Mouse (Mus musculus) forebrain, postnatal 0 days (tissue): ENCODE measurements around the gene Rhebl1. TPM values are rescaled to one million over a fixed set of nuclear protein-coding genes. Genes with fewer than 3 reads are reported as not detected.
A peak's percentile ranks its signal among the peaks of the same experiment; 100 is the strongest.
"Not testable (repeated sequence)": the region's sequence is repeated elsewhere in the genome, so short reads cannot be mapped to it uniquely, and the experiment has no call there.

ENCODE experiments used
- ATAC-seq: fragments of 200-750 bp; cut with Nextera tagmentation; 2 replicates; pipeline ENCODE4 v1.8.0; 2017; ENCODE audit warnings: mild to moderate bottlenecking, moderate library complexity
- DNase-seq: peaks from one replicate; pipeline ENCODE4 v3.0.0-alpha.2; 2015
- H3K27ac ChIP-seq: fragments of 300-500 bp; sonication (generic); 2 replicates; pipeline ENCODE4 v1.5.1; 2014; ENCODE audit warnings: low read depth, mild to moderate bottlenecking, antibody characterized with exemption, low read length, moderate library complexity, mixed read lengths
- H3K27me3 ChIP-seq: fragments of 300-500 bp; sonication (generic); 2 replicates; pipeline ENCODE4 v1.6.1; 2014; ENCODE audit warnings: mild to moderate bottlenecking, low read length, mixed read lengths; ENCODE audit not compliant: insufficient read depth
- H3K36me3 ChIP-seq: fragments of 300-500 bp; sonication (generic); 2 replicates; pipeline ENCODE4 v1.6.1; 2014; ENCODE audit warnings: mild to moderate bottlenecking, moderate library complexity; ENCODE audit not compliant: insufficient read depth
- H3K4me1 ChIP-seq: fragments of 300-500 bp; sonication (generic); 2 replicates; pipeline ENCODE4 v1.6.1; 2014; ENCODE audit warnings: antibody characterized with exemption; ENCODE audit not compliant: insufficient read depth
- H3K4me2 ChIP-seq: fragments of 300-500 bp; sonication (generic); 2 replicates; pipeline ENCODE4 v1.6.1; 2014; ENCODE audit warnings: low read depth, mild to moderate bottlenecking, moderate library complexity
- H3K4me3 ChIP-seq: fragments of 300-500 bp; sonication (generic); 2 replicates; pipeline ENCODE4 v1.5.1; 2014; ENCODE audit warnings: low read depth, low read length, mixed read lengths
- H3K9ac ChIP-seq: fragments of 300-500 bp; sonication (generic); 2 replicates; pipeline ENCODE4 v1.6.1; 2014; ENCODE audit warnings: mild to moderate bottlenecking
- H3K9me3 ChIP-seq: fragments of 300-500 bp; sonication (generic); 2 replicates; pipeline ENCODE4 v1.6.1; 2016; ENCODE audit warnings: low read length
- CTCF ChIP-seq: sonication (generic); IDR thresholded peaks from 2 replicates; pipeline ENCODE4 v1.5.1; 2016; ENCODE audit warnings: antibody characterized with exemption, control low read depth, low read depth
- WGBS: fragments of 180-500 bp; shearing (Covaris S2); extraction: QIAGEN DNeasy Blood & Tissue Kit; methylation state at CpG from one replicate; pipeline ENCODE4 v1.1.7; 2014; 5-methylcytosine and 5-hydroxymethylcytosine counted together
- polyA plus RNA-seq: library from polyadenylated mRNA; unstranded; fragments of >200 nt; fragmentation: Nextera tagmentation; extraction: Ambion mirVana; gene quantifications from 2 replicates; pipeline ENCODE4 v1.2.1, GENCODE M21; 2015
- total RNA-seq: library from RNA; depleted of rRNA; stranded (reverse); fragments of >200 nt; gene quantifications from 2 replicates; pipeline ENCODE4 v1.2.3, GENCODE M21; 2014

Rhebl1 gene
- total and polyA plus RNA-seq, 2 experiments from 2014 or later = 16.5 to 34.1 TPM

DNA sequence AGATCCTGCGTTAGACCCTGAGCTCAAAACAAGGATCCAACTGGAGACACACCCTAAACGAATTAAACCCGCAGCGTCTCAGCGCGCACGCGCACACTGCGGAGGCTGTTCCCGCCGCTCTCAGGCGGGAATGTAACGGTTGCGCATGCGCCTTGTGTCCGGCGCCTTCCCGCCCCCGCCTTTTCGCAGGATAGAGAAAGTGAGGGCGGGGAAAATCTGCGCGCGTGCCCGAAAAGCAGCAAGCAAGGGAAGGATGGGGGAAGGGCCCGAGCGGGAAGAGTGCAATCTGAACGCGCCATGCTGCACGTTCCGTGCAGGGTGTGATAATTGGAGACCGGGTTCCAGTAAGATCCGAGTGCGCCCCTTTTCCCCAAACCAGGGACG, 39.5 kb upstream of the Rhebl1 start:
- peak overlapping the region; percentile 93 for H3K4me2 ChIP-seq
- H3K9me3 ChIP-seq = no peaks in the 10 kb centered on the region
- no peaks in the 10 kb centered on the region for H3K27me3 ChIP-seq
- TF ChIP-seq CTCF = no peak
- H3K27ac ChIP-seq = peak overlapping the region; percentile 98
- peak overlapping the region; percentile 85 for H3K9ac ChIP-seq
- under 1% methylated on average over 35 of the region's 35 CpGs for WGBS
- peak; percentile 99 for DNase-seq
- 0 out of 2 replicates have a peak, but pooled peaks cover 4% of the 10 kb centered on the region for H3K36me3 ChIP-seq
- ATAC-seq = peak; percentile 89
- 0 out of 2 replicates have a peak, but pooled peaks cover 4% of the 10 kb centered on the region for H3K4me1 ChIP-seq
- peak overlapping the region; percentile 79 for H3K4me3 ChIP-seq

DNA sequence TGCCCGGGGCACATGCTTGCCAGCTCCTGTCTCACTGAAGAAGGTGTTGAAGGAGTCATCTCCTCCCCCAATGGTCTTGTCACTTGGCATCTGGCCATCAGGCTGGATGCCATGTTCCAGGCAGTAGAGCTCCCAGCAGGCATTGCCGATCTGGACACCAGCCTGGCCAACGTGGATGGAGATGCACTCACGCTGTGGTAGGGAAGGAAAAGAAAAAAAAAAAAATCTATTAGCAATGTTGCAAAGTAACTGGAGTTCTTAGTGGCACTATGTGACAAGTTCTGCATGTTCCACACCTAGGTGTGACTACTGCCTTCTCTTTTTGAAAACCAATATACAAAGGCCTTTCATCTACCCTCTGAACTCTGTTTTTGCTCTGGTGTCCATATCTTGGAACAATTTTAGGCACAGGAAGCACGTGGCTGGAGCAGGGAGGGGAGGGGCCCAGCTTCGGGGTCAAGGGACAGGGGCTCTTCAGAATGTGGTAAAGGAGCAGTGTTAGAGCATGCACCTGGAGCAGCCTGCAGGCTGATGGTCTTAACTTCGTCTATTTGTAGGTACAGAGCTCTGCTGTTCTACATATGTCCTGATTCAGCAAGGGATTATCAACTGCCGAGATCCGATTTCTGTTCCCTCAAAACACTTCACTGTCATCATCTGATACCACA, 38.8 kb upstream of the Rhebl1 start:
- Histone ChIP-seq H3K9ac (peak overlapping the region; percentile 85), H3K27ac (peak overlapping the region; percentile 98), H3K4me2 (peak overlapping the region; percentile 93), H3K4me3 (peak overlapping the region; percentile 79)
- H3K27me3 ChIP-seq, H3K36me3 ChIP-seq, H3K9me3 ChIP-seq, ATAC-seq, H3K4me1 ChIP-seq, DNase-seq: not testable (repeated sequence)
- 2% methylated on average over 8 of the region's 9 CpGs for WGBS

DNA sequence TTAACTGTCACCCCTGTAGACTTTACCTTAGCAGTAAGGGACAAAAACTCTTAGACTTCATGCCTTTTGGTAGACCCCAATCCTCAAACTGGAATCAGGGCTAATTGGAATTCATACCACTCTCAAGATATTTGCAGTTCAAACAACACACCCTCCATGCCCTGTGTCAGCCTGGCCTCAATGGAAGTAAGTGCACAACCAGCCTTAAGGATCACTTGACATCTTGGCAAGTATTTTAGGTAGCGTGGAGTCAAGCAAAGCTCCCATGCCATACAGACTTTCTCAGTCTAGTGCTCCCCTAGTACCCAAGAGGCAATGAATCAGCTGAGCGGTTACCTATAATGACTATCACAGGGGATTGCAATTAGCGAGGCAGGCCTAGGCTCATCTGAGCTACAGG, 36.7 kb upstream of the Rhebl1 start:
- no peak for TF ChIP-seq CTCF
- Histone ChIP-seq H3K36me3 (0 out of 2 replicates have a peak, but pooled peaks cover 4% of the 10 kb centered on the region), H3K27me3 (no peaks in the 10 kb centered on the region), H3K4me1 (0 out of 2 replicates have a peak, but pooled peaks cover 4% of the 10 kb centered on the region), H3K9ac (no peak overlapping the region), H3K9me3 (no peaks in the 10 kb centered on the region), H3K27ac (no peak overlapping the region), H3K4me3 (no peak overlapping the region), H3K4me2 (no peak overlapping the region)
- WGBS = 57% methylated on average over 3 of the region's 3 CpGs
- ATAC-seq = no peak
- no peak for DNase-seq

DNA sequence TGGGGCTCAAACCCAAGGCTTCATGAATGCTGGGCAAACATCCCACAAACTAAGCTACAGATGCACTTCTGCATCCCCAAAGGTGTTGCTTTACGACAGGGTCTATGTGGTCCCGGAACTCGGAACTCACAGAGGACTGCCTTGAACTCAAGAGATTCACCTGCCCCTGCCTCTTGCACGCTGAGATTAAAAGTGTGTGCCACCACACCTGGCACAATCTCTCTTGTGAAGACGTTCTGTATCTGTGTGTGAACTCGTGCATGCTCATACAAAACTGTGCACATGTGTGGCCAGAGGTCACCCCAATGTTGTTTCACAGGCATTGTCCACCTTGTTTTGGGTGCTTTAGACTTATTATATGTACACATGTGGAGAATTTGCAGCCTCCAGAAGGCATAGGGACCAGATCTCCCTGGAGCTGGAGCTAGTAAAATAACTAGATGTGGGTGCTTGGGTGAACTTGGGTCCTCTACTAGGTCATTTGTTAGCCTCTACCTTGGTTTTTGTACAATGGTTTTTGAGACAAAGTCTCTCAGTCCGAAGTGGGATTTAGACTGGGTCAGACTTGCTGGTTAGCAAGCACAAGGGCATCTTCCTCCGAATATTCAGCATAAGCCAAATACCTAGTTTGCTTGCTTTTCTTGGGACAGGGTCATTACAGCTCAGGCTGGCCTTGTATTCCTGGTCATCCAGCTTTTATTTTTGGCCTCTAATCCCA, 35.8 kb upstream of the Rhebl1 start:
- TF ChIP-seq CTCF = no peak
- Histone ChIP-seq H3K4me3 (no peak overlapping the region), H3K4me1 (0 out of 2 replicates have a peak, but pooled peaks cover 4% of the 10 kb centered on the region), H3K36me3 (0 out of 2 replicates have a peak, but pooled peaks cover 4% of the 10 kb centered on the region), H3K9me3 (no peaks in the 10 kb centered on the region), H3K27ac (no peak overlapping the region), H3K9ac (no peak overlapping the region), H3K27me3 (no peaks in the 10 kb centered on the region), H3K4me2 (no peak overlapping the region)
- ATAC-seq (no peak), DNase-seq (no peak)
- 50% methylated on average over 8 of the region's 8 CpGs for WGBS

DNA sequence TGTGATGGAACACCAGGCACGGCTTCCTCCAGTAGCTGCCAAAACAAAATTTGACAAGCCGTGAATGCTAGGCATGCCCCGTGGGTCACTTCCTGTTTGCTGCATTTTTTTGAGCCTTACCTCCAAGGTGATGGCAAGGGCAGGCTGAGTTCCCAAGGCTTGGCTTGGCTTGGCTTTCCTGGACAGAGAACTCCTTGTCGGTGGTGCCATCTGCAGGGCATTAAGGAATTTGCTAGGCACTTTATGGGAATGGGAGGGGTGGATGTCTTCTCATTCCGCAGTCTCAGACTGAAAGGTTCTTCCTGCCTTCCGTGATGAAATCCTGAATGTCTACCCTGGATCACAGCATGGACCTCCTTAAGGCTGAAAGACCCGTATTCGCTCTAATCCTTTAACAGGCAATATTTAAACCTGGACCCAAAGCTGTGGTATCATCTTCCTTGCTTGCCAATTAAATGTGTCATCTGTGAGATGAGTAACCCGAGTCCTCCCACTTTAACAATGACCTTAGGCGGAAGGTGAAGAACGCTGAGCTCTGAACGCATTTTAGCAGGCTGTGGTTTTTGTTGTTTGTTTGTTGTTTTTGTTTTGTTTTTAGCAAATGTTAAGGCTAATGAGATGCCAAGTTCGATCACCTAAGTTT, 34.4 kb upstream of the Rhebl1 start:
- Histone ChIP-seq H3K27ac (no peak overlapping the region), H3K4me2 (no peak overlapping the region), H3K36me3 (0 out of 2 replicates have a peak, but pooled peaks cover 4% of the 10 kb centered on the region), H3K9me3 (no peaks in the 10 kb centered on the region), H3K27me3 (no peaks in the 10 kb centered on the region), H3K9ac (no peak overlapping the region), H3K4me3 (no peak overlapping the region), H3K4me1 (0 out of 2 replicates have a peak, but pooled peaks cover 4% of the 10 kb centered on the region)
- TF ChIP-seq CTCF = peak; percentile 81
- 15% methylated on average over 13 of the region's 13 CpGs for WGBS
- DNase-seq = peak; percentile 81
- ATAC-seq = peak; percentile 83

DNA sequence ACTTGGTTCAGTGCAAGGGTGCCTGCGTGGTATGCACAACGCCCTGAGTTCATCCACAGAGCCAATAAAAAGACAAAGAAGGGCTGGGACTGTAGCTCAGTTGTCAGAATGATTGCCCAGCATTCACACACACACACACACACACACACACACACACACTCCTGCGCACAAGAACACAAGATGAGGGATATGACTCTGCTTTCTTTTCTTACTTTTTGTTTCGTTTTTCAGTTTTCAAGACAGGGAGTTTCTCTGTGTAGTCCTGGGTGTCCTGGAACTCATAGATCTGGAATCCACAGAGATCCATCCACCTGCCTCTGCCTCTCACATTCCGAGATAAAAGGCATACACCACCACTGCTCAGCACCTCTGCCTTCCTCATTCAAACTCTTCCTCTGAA, 33.2 kb upstream of the Rhebl1 start:
- Histone ChIP-seq H3K27me3 (no peaks in the 10 kb centered on the region), H3K36me3 (0 out of 2 replicates have a peak, but pooled peaks cover 4% of the 10 kb centered on the region), H3K27ac (no peak overlapping the region), H3K4me2 (no peak overlapping the region), H3K9ac (no peak overlapping the region), H3K4me1 (no peaks in the 10 kb centered on the region), H3K9me3 (no peaks in the 10 kb centered on the region), H3K4me3 (no peak overlapping the region)
- ATAC-seq = no peak
- 83% methylated on average over 5 of the region's 5 CpGs for WGBS
- TF ChIP-seq CTCF = no peak
- DNase-seq = no peak

DNA sequence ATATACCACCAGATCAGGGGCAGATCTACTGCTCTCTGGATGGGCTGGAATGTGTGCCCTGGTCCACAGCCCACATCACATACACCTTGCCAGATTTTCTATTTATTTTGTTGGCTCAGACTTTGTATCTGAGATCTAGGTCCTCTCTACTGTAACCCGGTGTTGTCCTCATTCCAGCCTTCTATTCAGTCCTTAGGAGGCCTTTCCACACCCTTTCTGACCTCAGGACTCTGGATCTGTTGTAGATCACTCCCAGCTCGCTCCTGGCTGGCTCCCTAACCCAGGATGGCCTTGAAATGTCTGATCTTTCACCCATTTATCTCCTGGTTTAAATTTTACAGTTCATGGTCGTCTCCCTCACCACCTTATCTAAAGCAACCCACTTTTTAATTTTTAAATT, 30.3 kb upstream of the Rhebl1 start:
- ATAC-seq (no peak), DNase-seq (no peak)
- H3K4me2 ChIP-seq = no peak overlapping the region
- no peaks in the 10 kb centered on the region for H3K4me1 ChIP-seq
- no peaks in the 10 kb centered on the region for H3K9me3 ChIP-seq
- H3K36me3 ChIP-seq = no peaks in the 10 kb centered on the region
- 70% methylated on average over 3 of the region's 3 CpGs for WGBS
- TF ChIP-seq CTCF = no peak
- no peaks in the 10 kb centered on the region for H3K27me3 ChIP-seq
- H3K4me3 ChIP-seq = no peak overlapping the region
- H3K9ac ChIP-seq = no peak overlapping the region
- H3K27ac ChIP-seq = no peak overlapping the region
